Mouse (Mus musculus): ENCODE data around the gene Gm867.

Gm867 gene

DNA sequence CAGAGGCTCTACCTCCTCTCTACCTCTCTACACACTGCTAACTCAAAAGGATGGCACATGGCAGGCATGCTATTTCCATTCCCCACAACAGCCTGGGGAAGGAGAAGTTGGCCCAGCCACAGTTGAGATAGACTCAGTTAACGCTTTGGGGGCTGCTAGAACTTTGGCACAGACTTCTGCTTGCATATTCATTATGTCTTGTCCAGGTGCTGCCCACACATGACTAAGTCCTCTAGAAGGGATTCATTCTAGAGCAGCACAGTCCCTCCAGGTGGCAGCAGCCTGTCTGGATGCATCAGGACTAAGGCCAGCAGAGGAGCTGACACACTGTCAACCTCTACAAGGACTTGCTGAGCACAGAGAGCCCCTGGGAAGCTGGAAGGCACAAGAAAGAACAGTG lies 44.3 kb downstream of the Gm867 start:
- DNase-seq (ENCODE audit: low spot score), result no peak

DNA sequence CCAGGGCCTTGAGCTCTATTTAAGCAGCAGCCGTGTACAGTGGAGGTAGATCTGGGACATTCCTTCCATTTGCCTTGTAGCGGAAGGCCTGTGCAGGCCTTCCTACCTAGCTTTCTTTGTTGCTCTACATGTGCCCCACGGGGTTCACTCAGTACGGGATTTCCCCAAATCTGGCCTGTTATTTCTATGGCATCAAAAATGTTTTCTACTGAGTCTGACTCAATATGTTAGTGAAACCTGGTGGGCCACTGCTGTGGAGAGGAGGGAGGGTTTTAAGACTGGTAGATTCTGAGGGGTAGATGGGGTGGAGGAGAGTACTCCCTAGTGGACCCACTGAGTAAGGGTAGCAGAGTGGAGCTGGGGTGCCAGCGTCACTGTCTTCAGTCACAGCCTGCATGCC lies 44.7 kb downstream of the Gm867 start:
- no peak for DNase-seq (ENCODE audit: low spot score)

DNA sequence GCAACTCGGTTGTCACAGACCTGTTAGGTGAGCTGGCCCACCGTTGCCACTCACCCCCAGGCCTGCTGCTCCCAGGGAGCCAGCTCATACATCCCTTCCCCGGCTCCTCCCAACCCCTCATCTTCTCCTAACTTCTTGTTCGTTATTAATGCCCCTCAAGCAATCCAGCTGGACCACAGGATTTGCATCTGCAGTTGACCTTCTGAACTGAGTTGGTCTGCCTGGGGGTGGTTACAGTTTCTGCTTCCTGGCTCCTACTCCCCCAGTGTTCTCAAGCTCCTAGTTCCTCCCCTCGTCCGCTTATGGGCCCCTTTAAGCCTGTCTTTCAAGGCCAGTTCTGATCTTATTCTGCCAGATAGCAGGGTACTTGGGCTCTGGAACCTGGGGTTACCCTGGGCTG lies 45.9 kb downstream of the Gm867 start:
- DNase-seq (ENCODE audit: low spot score), result no peak

DNA sequence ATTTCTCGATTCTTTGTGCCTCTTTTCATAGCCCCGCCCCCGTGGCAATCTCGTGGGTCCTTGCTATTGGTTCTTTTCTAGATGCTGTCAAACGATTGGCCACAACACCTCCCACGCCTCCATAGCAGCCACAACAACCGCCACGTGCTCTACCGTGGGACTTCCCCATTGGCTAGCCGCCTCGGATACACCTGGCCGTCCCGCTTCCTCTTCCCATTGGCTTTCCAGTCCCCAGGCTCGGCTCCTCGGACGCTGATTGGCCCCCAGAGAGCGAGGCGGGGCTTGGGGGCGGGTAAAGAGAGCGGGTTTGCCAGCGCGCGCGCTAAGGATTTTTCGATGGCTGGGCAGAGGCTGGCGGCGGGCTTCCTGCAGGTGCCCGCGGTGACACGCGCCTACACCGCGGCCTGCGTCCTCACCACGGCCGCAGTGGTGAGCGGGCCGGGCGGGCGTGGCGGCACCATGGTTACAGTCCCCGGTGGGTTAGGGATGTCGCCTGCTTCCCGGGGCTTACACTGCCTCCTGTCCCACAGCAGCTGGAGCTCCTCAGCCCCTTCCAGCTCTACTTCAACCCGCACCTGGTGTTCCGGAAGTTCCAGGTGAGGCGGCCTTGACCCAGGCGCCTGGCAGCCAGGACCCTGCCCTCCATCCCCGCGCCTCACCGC lies 47.3 kb downstream of the Gm867 start, which contains the start of gene Derl3:
Derl3 (plus strand) TSS at position 325 of the 662 bp plus-strand sequence.
- peak; percentile 91 for DNase-seq (ENCODE audit: low spot score)

DNA sequence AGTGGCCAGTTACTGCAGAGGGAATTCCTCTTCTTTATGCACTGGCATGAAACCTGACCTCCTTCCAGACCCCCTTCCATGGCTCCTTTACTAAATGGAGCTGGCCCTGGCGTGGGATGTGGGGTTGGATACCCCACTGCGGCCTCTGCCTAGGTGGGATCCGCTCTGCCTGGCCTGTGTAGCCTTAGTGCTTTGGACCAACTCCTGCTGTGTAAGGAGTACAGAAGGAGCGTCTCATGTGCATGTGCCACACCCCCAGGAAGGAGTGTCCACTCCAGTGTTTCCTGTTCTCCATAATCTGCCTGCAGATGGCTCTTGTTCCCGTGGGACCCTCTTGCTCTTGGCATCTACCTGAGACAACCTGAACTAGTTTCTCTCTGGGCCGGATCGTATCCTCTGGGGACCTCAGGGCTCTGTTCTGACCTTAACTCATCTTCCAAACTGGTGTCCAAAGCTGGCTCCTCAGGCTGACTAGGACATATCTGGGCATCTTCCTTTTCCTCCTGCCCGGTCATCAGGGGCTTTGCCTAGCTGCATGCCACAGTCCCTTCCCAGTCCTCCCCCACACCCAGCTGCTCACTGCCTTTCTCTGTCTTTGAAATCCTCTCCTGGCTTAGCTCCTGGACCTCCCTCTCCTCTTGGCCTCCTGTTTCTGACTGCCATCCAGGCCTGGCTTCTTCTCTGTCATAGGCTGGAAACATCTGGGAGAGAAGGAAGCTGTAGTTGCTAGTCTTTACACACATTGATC lies 50.9 kb downstream of the Gm867 start:
- no peak for DNase-seq (ENCODE audit: low spot score)
